Mouse (Mus musculus): ENCODE measurements around the gene Mpp4. TPM values are rescaled to one million over a fixed set of nuclear protein-coding genes. Genes with fewer than 3 reads are reported as not detected.

Mpp4 gene
- polyA plus RNA-seq, 1 experiment from 2014 or later, result 0.89 TPM

GRCm38 (mm10) chr1:59194979-59195378 is 31.8 kb upstream of the Mpp4 start:
- H3K9ac ChIP-seq (replicated peaks; ENCODE audit: low read length), result no peak overlapping the region
- no peaks in the 10 kb centered on the region for H3K4me1 ChIP-seq (ENCODE audit: control insufficient read depth, insufficient read depth, low read length)
- no peak for ATAC-seq (ENCODE audit: low FRiP score, low TSS enrichment)
- no peaks in the 10 kb centered on the region for H3K27me3 ChIP-seq (ENCODE audit: control insufficient read depth, insufficient read depth, low read length)
- no peak overlapping the region for H3K4me3 ChIP-seq (replicated peaks; ENCODE audit: low read depth, low read length)
- H3K4me2 ChIP-seq (ENCODE audit: low read length), result no peak overlapping the region
- H3K27ac ChIP-seq (replicated peaks; ENCODE audit: low read depth, low read length), result no peak overlapping the region
- no peak for DNase-seq
- peaks cover 63% of the 10 kb centered on the region for H3K36me3 ChIP-seq (ENCODE audit: control insufficient read depth, insufficient read depth, low read length)
- no peaks in the 10 kb centered on the region for H3K9me3 ChIP-seq (ENCODE audit: control insufficient read depth, low read length)
- WGBS, result 85% methylated on average over 6 of the region's 6 CpGs

- DNase-seq (no peak), ATAC-seq (ENCODE audit: low FRiP score, low TSS enrichment) (no peak)
- H3K4me2 ChIP-seq (ENCODE audit: low read length), result no peak overlapping the region
- H3K4me1 ChIP-seq (ENCODE audit: control insufficient read depth, insufficient read depth, low read length), result no peaks in the 10 kb centered on the region
- H3K4me3 ChIP-seq (replicated peaks; ENCODE audit: low read depth, low read length), result no peak overlapping the region
- no peaks in the 10 kb centered on the region for H3K27me3 ChIP-seq (ENCODE audit: control insufficient read depth, insufficient read depth, low read length)
- H3K9me3 ChIP-seq (ENCODE audit: control insufficient read depth, low read length), result no peaks in the 10 kb centered on the region
- peaks cover 62% of the 10 kb centered on the region for H3K36me3 ChIP-seq (ENCODE audit: control insufficient read depth, insufficient read depth, low read length)
- 85% methylated on average over 5 of the region's 5 CpGs for WGBS
- H3K9ac ChIP-seq (replicated peaks; ENCODE audit: low read length), result no peak overlapping the region
- H3K27ac ChIP-seq (replicated peaks; ENCODE audit: low read depth, low read length), result no peak overlapping the region
These were observed 24.6 kb upstream of the Mpp4 start for GRCm38 (mm10) chr1:59187786-59188185.

- no peak for ATAC-seq (ENCODE audit: low FRiP score, low TSS enrichment)
- Histone ChIP-seq H3K27me3 (ENCODE audit: control insufficient read depth, insufficient read depth, low read length) (no peaks in the 10 kb centered on the region), H3K36me3 (ENCODE audit: control insufficient read depth, insufficient read depth, low read length) (peaks cover 66% of the 10 kb centered on the region), H3K9me3 (ENCODE audit: control insufficient read depth, low read length) (no peaks in the 10 kb centered on the region), H3K4me3 (replicated peaks; ENCODE audit: low read depth, low read length) (no peak overlapping the region), H3K27ac (replicated peaks; ENCODE audit: low read depth, low read length) (no peak overlapping the region), H3K4me1 (ENCODE audit: control insufficient read depth, insufficient read depth, low read length) (no peaks in the 10 kb centered on the region), H3K9ac (replicated peaks; ENCODE audit: low read length) (no peak overlapping the region), H3K4me2 (ENCODE audit: low read length) (no peak overlapping the region)
- WGBS, result 83% methylated on average over 10 of the region's 10 CpGs
- DNase-seq, result no peak
These were observed 23.1 kb upstream of the Mpp4 start for GRCm38 (mm10) chr1:59186317-59186716.

GRCm38 (mm10) chr1:59185410-59185809 is 22.2 kb upstream of the Mpp4 start:
- Histone ChIP-seq H3K4me3 (replicated peaks; ENCODE audit: low read depth, low read length) (no peak overlapping the region), H3K36me3 (ENCODE audit: control insufficient read depth, insufficient read depth, low read length) (peaks cover 60% of the 10 kb centered on the region), H3K9ac (replicated peaks; ENCODE audit: low read length) (no peak overlapping the region), H3K4me1 (ENCODE audit: control insufficient read depth, insufficient read depth, low read length) (no peaks in the 10 kb centered on the region), H3K27me3 (ENCODE audit: control insufficient read depth, insufficient read depth, low read length) (no peaks in the 10 kb centered on the region), H3K27ac (replicated peaks; ENCODE audit: low read depth, low read length) (no peak overlapping the region), H3K4me2 (ENCODE audit: low read length) (no peak overlapping the region), H3K9me3 (ENCODE audit: control insufficient read depth, low read length) (no peaks in the 10 kb centered on the region)
- ATAC-seq (ENCODE audit: low FRiP score, low TSS enrichment) (no peak), DNase-seq (no peak)
- whole genome bisulfite sequencing, result 94% methylated on average over 9 of the region's 9 CpGs

GRCm38 (mm10) chr1:59183045-59183444 is 19.9 kb upstream of the Mpp4 start:
- Histone ChIP-seq H3K27ac (replicated peaks; ENCODE audit: low read depth, low read length) (no peak overlapping the region), H3K4me2 (ENCODE audit: low read length) (no peak overlapping the region), H3K4me3 (replicated peaks; ENCODE audit: low read depth, low read length) (no peak overlapping the region), H3K4me1 (ENCODE audit: control insufficient read depth, insufficient read depth, low read length) (no peaks in the 10 kb centered on the region), H3K9ac (replicated peaks; ENCODE audit: low read length) (no peak overlapping the region), H3K36me3 (ENCODE audit: control insufficient read depth, insufficient read depth, low read length) (peaks cover 78% of the 10 kb centered on the region), H3K27me3 (ENCODE audit: control insufficient read depth, insufficient read depth, low read length) (no peaks in the 10 kb centered on the region), H3K9me3 (ENCODE audit: control insufficient read depth, low read length) (no peaks in the 10 kb centered on the region)
- 97% methylated on average over 4 of the region's 4 CpGs for WGBS
- DNase-seq, result no peak
- no peak for ATAC-seq (ENCODE audit: low FRiP score, low TSS enrichment)

- Histone ChIP-seq H3K4me2 (ENCODE audit: low read length) (no peak overlapping the region), H3K4me3 (replicated peaks; ENCODE audit: low read depth, low read length) (no peak overlapping the region), H3K27me3 (ENCODE audit: control insufficient read depth, insufficient read depth, low read length) (no peaks in the 10 kb centered on the region), H3K36me3 (ENCODE audit: control insufficient read depth, insufficient read depth, low read length) (peaks cover 79% of the 10 kb centered on the region), H3K9me3 (ENCODE audit: control insufficient read depth, low read length) (no peaks in the 10 kb centered on the region), H3K27ac (replicated peaks; ENCODE audit: low read depth, low read length) (no peak overlapping the region), H3K4me1 (ENCODE audit: control insufficient read depth, insufficient read depth, low read length) (no peaks in the 10 kb centered on the region), H3K9ac (replicated peaks; ENCODE audit: low read length) (no peak overlapping the region)
- WGBS, result 94% methylated on average over 2 of the region's 2 CpGs
- DNase-seq (no peak), ATAC-seq (ENCODE audit: low FRiP score, low TSS enrichment) (no peak)
These were observed 19.2 kb upstream of the Mpp4 start for GRCm38 (mm10) chr1:59182373-59182772.

- H3K4me1 ChIP-seq (ENCODE audit: control insufficient read depth, insufficient read depth, low read length), result no peaks in the 10 kb centered on the region
- no peak for ATAC-seq (ENCODE audit: low FRiP score, low TSS enrichment)
- no peaks in the 10 kb centered on the region for H3K9me3 ChIP-seq (ENCODE audit: control insufficient read depth, low read length)
- WGBS, result 95% methylated on average over 3 of the region's 3 CpGs
- no peak overlapping the region for H3K4me3 ChIP-seq (replicated peaks; ENCODE audit: low read depth, low read length)
- DNase-seq, result no peak
- no peak overlapping the region for H3K4me2 ChIP-seq (ENCODE audit: low read length)
- H3K36me3 ChIP-seq (ENCODE audit: control insufficient read depth, insufficient read depth, low read length), result peaks cover 66% of the 10 kb centered on the region
- H3K27me3 ChIP-seq (ENCODE audit: control insufficient read depth, insufficient read depth, low read length), result no peaks in the 10 kb centered on the region
- H3K27ac ChIP-seq (replicated peaks; ENCODE audit: low read depth, low read length), result no peak overlapping the region
- no peak overlapping the region for H3K9ac ChIP-seq (replicated peaks; ENCODE audit: low read length)
These were observed 16.8 kb upstream of the Mpp4 start for GRCm38 (mm10) chr1:59180003-59180402.

GRCm38 (mm10) chr1:59178401-59178800 is 15.2 kb upstream of the Mpp4 start:
- H3K9me3 ChIP-seq (ENCODE audit: control insufficient read depth, low read length), result no peaks in the 10 kb centered on the region
- H3K4me3 ChIP-seq (replicated peaks; ENCODE audit: low read depth, low read length), result no peak overlapping the region
- H3K4me2 ChIP-seq (ENCODE audit: low read length), result no peak overlapping the region
- no peaks in the 10 kb centered on the region for H3K27me3 ChIP-seq (ENCODE audit: control insufficient read depth, insufficient read depth, low read length)
- no peak overlapping the region for H3K27ac ChIP-seq (replicated peaks; ENCODE audit: low read depth, low read length)
- DNase-seq (no peak), ATAC-seq (ENCODE audit: low FRiP score, low TSS enrichment) (no peak)
- no peak overlapping the region for H3K9ac ChIP-seq (replicated peaks; ENCODE audit: low read length)
- 96% methylated on average over 10 of the region's 10 CpGs for WGBS
- H3K4me1 ChIP-seq (ENCODE audit: control insufficient read depth, insufficient read depth, low read length), result no peaks in the 10 kb centered on the region
- H3K36me3 ChIP-seq (ENCODE audit: control insufficient read depth, insufficient read depth, low read length), result peaks cover 66% of the 10 kb centered on the region

- H3K36me3 ChIP-seq (ENCODE audit: control insufficient read depth, insufficient read depth, low read length), result peaks cover 64% of the 10 kb centered on the region
- DNase-seq, result no peak
These were observed 11.6 kb upstream of the Mpp4 start for GRCm38 (mm10) chr1:59174514-59175373.

More at GRCm38 (mm10) chr1:59174514-59175373, 11.6 kb upstream of the Mpp4 start:
- no peak overlapping the region for H3K27ac ChIP-seq (replicated peaks; ENCODE audit: low read depth, low read length)
- no peak for ATAC-seq (ENCODE audit: low FRiP score, low TSS enrichment)
- H3K9me3 ChIP-seq (ENCODE audit: control insufficient read depth, low read length), result no peaks in the 10 kb centered on the region
- no peak overlapping the region for H3K4me2 ChIP-seq (ENCODE audit: low read length)
- H3K27me3 ChIP-seq (ENCODE audit: control insufficient read depth, insufficient read depth, low read length), result no peaks in the 10 kb centered on the region
- H3K9ac ChIP-seq (replicated peaks; ENCODE audit: low read length), result no peak overlapping the region
- H3K4me3 ChIP-seq (replicated peaks; ENCODE audit: low read depth, low read length), result no peak overlapping the region
- 79% methylated on average over 10 of the region's 10 CpGs for WGBS
- H3K4me1 ChIP-seq (ENCODE audit: control insufficient read depth, insufficient read depth, low read length), result no peaks in the 10 kb centered on the region

Data from midbrain, embryonic 14.5 days (tissue).